Mouse (Mus musculus) stomach, postnatal 0 days (tissue): ENCODE data around the gene Lrrc63.

ENCODE experiments used
- CTCF ChIP-seq: IDR thresholded peaks from 2 replicates; pipeline ENCODE4 v1.5.1; 2016; ENCODE audit warnings: antibody characterized with exemption, low read depth, mild to moderate bottlenecking, moderate library complexity
- EP300 ChIP-seq: optimal IDR thresholded peaks from 2 replicates; pipeline ENCODE3; 2016; ENCODE audit warnings: antibody characterized with exemption

DNA sequence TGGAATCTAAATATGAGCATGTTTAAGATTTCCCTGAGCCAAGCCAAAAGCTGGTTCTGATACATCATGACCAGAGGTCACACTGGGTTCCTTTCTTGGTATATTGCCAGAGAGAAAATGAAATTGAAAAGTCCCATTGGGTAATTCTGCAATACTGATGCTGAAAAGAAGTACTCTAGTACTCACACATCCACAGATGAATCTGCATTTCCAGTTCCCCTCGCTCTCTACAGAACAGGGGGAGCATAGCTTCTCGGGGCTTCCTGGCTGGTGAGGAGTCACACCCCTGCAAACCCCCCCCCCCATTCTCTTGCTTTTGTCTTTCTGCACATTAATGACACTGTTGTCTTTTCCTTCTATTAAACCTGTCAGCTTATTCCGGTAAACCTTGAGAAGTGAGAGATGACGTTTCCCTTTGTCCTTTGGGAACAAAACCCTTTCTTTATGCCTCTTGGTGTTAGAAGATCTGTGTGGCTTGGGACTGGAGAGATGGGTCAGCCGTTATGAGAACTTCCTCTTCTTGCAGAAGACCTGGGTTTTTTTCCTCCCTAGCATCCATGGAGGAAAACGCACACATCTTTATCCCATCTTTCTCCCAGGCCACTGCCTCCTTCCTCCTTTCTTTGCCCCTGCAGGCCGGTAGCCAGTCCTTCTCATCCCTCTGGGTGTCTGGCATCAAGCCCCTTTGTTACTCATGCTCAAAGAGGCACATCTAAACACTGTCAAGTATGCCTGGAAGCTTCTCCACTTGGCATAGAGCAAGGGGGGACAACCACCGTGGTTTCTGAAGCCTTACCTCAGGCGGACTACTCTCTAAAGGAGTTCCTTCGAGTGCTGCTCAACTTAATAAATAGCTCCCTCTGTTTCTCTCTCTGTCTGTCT lies 55.1 kb downstream of the Lrrc63 start:
- TF ChIP-seq CTCF (no peak), EP300 (no peak)
